Mouse (Mus musculus) MEL (cell line): ENCODE results near the gene Slc25a33.

Experiments
- CHD2 ChIP-seq: IDR thresholded peaks from 2 replicates; pipeline ENCODE4 v1.6.1; 2011; ENCODE audit warnings: low read length, improper control_type of control experiment
- CTCF ChIP-seq, 3 experiments: IDR thresholded peaks in 2 of 3; conservative IDR thresholded peaks in 1 of 3; 2 replicates each; pipeline ENCODE4 v1.5.1; 2011 to 2012; ENCODE audit warnings: low read length in 3 of 3, low read depth in 2 of 3, mild to moderate bottlenecking in 2 of 3, improper control_type of control experiment in 1 of 3, inconsistent platforms in 1 of 3, mixed read lengths in 1 of 3, moderate library complexity in 1 of 3; ENCODE audit not compliant: control insufficient read depth in 1 of 3, insufficient read depth in 1 of 3, poor library complexity in 1 of 3, severe bottlenecking in 1 of 3
- EP300 ChIP-seq, 2 experiments: IDR thresholded peaks; 2 replicates each; pipeline ENCODE4 v1.6.1; 2011; ENCODE audit warnings: improper control_type of control experiment in 2 of 2, low read length in 2 of 2, low read depth in 1 of 2, mild to moderate bottlenecking in 1 of 2
- NELFE ChIP-seq: IDR thresholded peaks from 2 replicates; pipeline ENCODE4 v1.6.1; 2011; ENCODE audit warnings: low read depth, low read length, improper control_type of control experiment
- POLR2A ChIP-seq, 2 experiments: IDR thresholded peaks; 2 replicates each; pipeline ENCODE4 v1.6.1; 2011 to 2012; ENCODE audit warnings: low read length in 2 of 2, mild to moderate bottlenecking in 2 of 2, control low read depth in 1 of 2, improper control_type of control experiment in 1 of 2, low read depth in 1 of 2, moderate library complexity in 1 of 2; ENCODE audit not compliant: control insufficient read depth in 1 of 2, insufficient read depth in 1 of 2, poor library complexity in 1 of 2
- SIN3A ChIP-seq: IDR thresholded peaks from 2 replicates; pipeline ENCODE4 v1.6.1; 2012; ENCODE audit warnings: low read length, improper control_type of control experiment, inconsistent platforms
- TAL1 ChIP-seq: IDR thresholded peaks from 2 replicates; pipeline ENCODE4 v1.6.1; 2012; ENCODE audit warnings: mild to moderate bottlenecking, inconsistent platforms, low read length, moderate library complexity, mixed read lengths

GRCm38 (mm10) chr4:149794010-149794338, 19.9 kb upstream of the Slc25a33 start:
- TF ChIP-seq CHD2 = no peak
- TF ChIP-seq POLR2A (IDR thresholded peaks at IDR 0.05; ENCODE audit: control insufficient read depth in 1 of 2, insufficient read depth in 1 of 2, low read depth in 1 of 2, low read length in 2 of 2, poor library complexity in 1 of 2) = no peak
- TF ChIP-seq EP300 (IDR thresholded peaks at IDR 0.05; ENCODE audit: low read depth in 1 of 2, low read length in 2 of 2) = no peak
- TF ChIP-seq CTCF (IDR thresholded peaks at IDR 0.05 in 2 of 3, conservative IDR thresholded peaks at IDR 0.05 in 1 of 3; ENCODE audit: control insufficient read depth in 1 of 3, insufficient read depth in 1 of 3, low read depth in 2 of 3, low read length in 3 of 3, poor library complexity in 1 of 3, severe bottlenecking in 1 of 3) = no peak
- no peak for TF ChIP-seq SIN3A
- TF ChIP-seq TAL1 = no peak
- TF ChIP-seq NELFE = no peak
